Mouse (Mus musculus) skeletal muscle tissue, adult 2 months (tissue): ENCODE data around the gene Snrpa1.

ENCODE experiments used
- DNase-seq: peaks from one replicate; pipeline ENCODE4 v3.0.0-alpha.2; 2012; ENCODE audit warnings: low read depth, low spot score

Gene Snrpa1

DNA sequence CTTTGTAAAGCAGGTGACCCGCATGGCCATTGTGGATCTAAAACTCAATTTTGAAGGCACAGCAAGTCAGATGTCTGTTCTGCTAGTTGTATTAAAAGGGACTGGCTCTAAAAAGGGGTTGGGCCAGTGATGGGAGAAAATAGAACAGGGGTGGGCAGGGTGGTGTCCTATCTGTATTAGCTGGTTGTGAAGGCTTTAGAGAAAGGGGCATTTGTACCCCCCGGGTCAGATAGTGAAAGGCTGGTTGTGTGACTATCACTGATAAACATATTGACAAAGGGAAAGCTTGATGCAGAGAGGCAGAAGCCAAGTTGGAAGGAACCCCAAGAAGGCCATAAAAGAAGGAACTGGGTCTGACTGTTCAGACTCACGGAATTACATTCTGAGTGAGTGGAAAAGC lies 54.8 kb downstream of the Snrpa1 start:
- DNase-seq: no peak

DNA sequence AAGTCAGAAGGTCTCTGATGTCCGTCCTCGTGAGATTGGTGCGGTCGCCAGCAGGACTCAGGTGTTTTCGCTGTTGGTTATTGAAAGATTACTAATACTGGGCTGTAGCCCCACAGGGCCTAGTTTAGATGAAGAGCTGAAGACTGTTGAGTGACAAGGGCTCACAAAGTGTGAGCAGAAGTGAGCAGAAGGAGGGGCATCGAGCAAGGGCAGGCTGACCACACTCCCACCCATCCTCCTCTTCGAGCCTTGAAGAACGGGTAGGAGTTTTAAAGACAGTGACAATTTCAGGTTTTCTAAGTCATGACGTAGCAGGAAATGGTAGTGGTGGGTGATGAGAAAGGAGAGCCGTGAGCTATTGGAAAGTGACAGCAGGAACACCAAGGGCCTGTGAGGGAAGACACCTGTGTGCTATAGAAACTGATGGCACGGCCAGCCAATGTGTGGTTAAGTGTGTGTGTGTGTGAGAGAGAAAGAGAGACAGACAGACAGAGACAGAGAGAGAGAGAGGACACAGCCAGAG lies 57.1 kb downstream of the Snrpa1 start:
- DNase-seq: no peak

DNA sequence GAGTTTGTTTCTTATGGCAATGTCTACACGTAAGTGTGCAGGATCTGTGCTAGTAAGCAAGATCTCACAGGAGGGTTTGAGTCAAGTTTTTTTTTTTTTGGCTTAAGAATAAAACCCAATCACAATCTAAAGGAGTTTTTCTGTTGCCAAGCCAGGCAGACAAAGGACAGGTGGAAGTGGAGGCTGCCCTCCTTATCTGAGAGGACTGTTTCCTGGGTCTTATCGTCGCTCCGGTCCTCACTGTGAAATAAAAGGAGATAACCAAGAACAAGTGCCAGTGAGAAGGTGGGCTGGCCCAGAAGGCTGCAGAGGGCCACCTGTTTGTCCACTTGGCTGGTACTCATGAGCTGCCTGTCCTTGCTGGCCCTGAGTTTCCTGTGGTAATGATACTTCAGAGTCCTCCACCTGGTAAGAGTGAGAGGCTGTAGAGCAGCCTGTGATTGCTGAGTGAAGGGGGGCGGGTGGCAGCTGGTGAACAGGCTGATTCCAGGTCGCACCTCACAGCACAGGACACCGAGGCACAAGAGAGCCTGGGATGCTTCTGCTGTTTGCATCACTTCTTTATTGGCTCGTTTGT lies 58.2 kb downstream of the Snrpa1 start:
- no peak for DNase-seq

DNA sequence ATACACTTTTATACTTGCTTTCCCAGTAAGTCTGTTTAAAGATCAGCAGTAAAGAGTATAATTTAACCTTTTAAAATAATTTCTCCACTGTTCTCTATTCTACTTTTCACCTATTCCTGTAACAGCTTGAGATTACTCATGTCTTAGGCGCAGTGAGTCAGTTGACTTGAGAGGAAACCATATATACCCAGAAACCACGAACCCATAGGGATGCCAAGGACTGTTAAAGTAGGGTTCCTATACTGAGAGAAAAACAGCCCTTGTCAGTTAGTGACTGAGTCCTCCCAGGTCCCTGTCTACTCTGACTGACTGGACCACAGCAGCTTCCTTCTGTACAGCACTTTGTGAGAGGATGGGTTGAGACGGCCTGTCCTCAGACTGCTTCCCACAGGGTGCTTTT lies 59.2 kb downstream of the Snrpa1 start:
- DNase-seq: no peak

DNA sequence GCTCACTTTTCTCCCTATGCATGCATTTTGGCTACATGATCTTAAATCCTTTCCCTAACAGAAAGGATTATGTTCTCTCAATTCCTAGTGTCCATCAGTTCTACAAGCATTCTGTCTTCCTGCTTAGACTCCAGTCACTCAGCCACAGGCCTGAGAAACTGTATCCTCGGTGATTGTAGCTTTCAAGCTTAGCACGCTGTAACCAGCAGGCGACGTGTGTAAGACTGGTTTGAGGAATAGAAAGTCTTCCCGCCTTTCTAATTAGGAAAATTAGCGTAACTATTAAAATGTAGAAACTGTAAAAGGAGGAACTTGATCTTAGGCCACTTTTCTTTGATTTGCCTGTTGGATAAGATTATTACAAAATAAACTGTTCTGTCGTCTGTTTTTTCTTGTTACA lies 60.0 kb downstream of the Snrpa1 start:
- no peak for DNase-seq

DNA sequence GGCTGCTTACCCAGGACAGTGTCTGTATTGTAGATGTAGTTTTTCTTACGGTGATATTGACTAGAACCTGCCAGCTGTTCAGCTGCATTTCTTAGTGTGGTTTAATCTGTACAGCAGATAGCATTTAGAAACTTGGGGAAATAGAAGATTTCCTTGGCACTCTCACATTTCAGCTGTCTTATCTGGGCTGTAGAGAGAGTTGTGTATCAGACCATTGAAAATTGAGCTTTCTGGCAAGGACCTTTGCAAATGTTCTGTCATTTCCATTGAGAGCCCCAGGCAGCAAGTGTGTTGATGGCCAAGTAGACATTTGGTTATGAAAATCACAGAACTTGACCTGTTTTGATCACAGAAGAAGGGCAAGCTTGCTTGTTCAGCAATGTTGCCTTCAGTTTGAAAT lies 61.3 kb downstream of the Snrpa1 start:
- DNase-seq: no peak

DNA sequence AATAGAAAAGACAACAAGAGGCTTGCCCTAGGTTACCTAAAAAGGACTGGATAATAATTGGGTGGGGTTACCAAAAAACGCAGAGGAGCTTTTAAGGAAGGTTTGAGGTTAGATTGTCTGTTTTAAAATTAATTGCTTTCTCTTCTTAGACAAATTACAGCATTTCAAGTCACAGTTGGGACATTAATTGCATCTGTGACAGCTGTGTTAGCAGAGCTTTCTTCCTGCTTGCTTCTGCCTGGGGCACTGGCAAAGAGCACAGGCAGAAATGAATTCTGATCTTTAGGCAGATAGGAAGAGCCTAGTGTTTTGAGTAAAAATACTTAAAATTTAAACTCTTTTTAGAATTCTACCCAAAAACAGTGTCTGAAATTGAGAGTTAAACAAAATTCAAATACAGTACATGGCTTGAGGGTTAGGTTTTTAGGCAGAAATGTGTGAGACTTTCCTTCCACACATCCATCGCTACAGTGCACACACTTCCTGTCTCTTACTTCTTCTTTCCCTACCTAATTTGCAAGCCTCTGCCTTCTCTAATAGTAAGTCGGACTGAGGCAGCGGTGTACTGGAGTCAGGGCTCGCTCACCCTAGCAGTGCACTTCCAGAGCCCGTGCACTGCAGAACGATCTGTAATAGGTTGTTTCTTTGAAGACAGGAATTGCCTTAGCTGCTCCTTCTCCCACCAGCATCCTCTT lies 62.0 kb downstream of the Snrpa1 start:
- no peak for DNase-seq
